Mouse (Mus musculus): ENCODE measurements at regions not wholly inside any gene's neighbourhood (a gene's known extent, or its start where the extent isn't known, plus 50 kb on each side); places are given as distances from the start of the nearest gene placed in this dataset.

- no peaks in the 10 kb centered on the region for H3K36me3 ChIP-seq (replicated peaks)
- DNase-seq (ENCODE audit: low spot score) (no peak), ATAC-seq (ENCODE audit: extremely low read depth, insufficient number of reproducible peaks, low FRiP score, poor library complexity, severe bottlenecking) (no peak)
- H3K4me1 ChIP-seq (ENCODE audit: insufficient read depth, low read depth, low read length), result no peaks in the 10 kb centered on the region
- H3K4me3 ChIP-seq (ENCODE audit: low read depth, low read length), result no peak overlapping the region
- TF ChIP-seq CTCF (IDR thresholded peaks at IDR 0.05; ENCODE audit: low read depth, low read length) (no peak), GATA1 (IDR thresholded peaks at IDR 0.05; ENCODE audit: borderline replicate concordance, low read length) (no peak), TAL1 (conservative IDR thresholded peaks at IDR 0.05; ENCODE audit: low read depth, low read length) (no peak), GATA2 (IDR thresholded peaks at IDR 0.05; ENCODE audit: borderline replicate concordance, low read depth, low read length) (no peak), POLR2AphosphoS5 (IDR thresholded peaks at IDR 0.05; ENCODE audit: insufficient replicate concordance, low read depth, low read length) (no peak)
- peaks cover 16% of the 10 kb centered on the region for H3K9me3 ChIP-seq (replicated peaks)
- no peaks in the 10 kb centered on the region for H3K27me3 ChIP-seq (ENCODE audit: insufficient read depth, low read length)
Measured at GRCm38 (mm10) chr2:159334711-159335110, 540.1 kb downstream of the Dhx35 start.

GRCm38 (mm10) chr2:159336646-159337045 is 542.0 kb downstream of the Dhx35 start:
- TF ChIP-seq CTCF (IDR thresholded peaks at IDR 0.05; ENCODE audit: low read depth, low read length), result no peak
- no peak for TF ChIP-seq POLR2AphosphoS5 (IDR thresholded peaks at IDR 0.05; ENCODE audit: insufficient replicate concordance, low read depth, low read length)
- no peak for TF ChIP-seq TAL1 (conservative IDR thresholded peaks at IDR 0.05; ENCODE audit: low read depth, low read length)
- no peak for TF ChIP-seq GATA1 (IDR thresholded peaks at IDR 0.05; ENCODE audit: borderline replicate concordance, low read length)
- TF ChIP-seq GATA2 (IDR thresholded peaks at IDR 0.05; ENCODE audit: borderline replicate concordance, low read depth, low read length), result no peak
- Histone ChIP-seq H3K9me3 (replicated peaks) (peaks cover 12% of the 10 kb centered on the region), H3K27me3 (ENCODE audit: insufficient read depth, low read length) (no peaks in the 10 kb centered on the region), H3K4me3 (ENCODE audit: low read depth, low read length) (no peak overlapping the region), H3K36me3 (replicated peaks) (no peaks in the 10 kb centered on the region), H3K4me1 (ENCODE audit: insufficient read depth, low read depth, low read length) (no peaks in the 10 kb centered on the region)
- DNase-seq (ENCODE audit: low spot score) (no peak), ATAC-seq (ENCODE audit: extremely low read depth, insufficient number of reproducible peaks, low FRiP score, poor library complexity, severe bottlenecking) (no peak)

DNA sequence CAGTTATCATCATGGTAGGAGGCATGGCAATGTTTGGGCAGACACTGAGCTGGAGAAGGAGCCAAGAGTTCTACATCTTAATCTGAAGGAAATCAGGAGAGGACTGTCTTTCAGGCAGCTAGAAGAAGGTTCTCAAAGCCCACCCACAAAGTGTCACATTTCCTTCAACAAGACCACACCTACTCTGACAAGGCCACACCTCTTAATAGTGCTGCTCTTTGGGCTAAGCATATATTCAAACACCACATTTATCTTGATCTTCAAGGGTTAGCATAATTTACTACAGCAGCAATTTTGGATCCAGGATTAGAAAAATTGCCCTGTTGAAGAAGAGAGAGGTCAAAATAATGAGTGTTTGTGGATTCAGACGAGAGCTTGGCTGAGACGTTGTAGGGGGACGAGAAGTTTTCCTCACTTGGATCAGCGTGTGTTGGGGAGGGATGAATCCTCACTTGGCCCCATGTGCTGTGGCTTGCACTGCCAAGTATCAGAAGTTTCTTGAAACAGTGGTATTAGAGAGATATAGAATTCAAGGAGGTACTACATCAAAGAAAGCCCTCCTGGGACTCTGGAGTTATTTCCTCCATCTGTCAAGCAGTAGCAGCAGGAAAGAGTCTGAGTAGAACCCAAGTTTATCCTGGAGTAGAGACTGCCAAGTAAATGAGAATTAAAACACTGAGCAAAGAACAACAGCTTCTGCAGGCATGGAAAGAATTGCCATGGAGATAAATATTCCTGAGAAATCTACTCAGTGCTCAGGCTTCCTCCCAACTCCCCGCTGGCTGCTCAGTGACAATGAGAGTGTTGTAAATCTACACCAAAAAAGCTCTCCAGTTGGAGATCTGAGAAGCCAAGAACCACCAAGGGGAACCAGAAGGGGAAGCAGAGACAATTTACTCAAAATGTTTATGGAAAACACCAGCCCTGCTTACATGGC is 549.3 kb downstream of the Dhx35 start:
- TF ChIP-seq GATA2 (IDR thresholded peaks at IDR 0.05; ENCODE audit: borderline replicate concordance, low read depth, low read length), result no peak
- no peak for TF ChIP-seq GATA1 (IDR thresholded peaks at IDR 0.05; ENCODE audit: borderline replicate concordance, low read length)
- TF ChIP-seq POLR2AphosphoS5 (IDR thresholded peaks at IDR 0.05; ENCODE audit: insufficient replicate concordance, low read depth, low read length), result no peak
- Histone ChIP-seq H3K4me3 (ENCODE audit: low read depth, low read length) (no peak overlapping the region), H3K4me1 (ENCODE audit: insufficient read depth, low read depth, low read length) (no peaks in the 10 kb centered on the region), H3K36me3 (replicated peaks) (no peaks in the 10 kb centered on the region), H3K9me3 (replicated peaks) (peaks cover 7% of the 10 kb centered on the region), H3K27me3 (ENCODE audit: insufficient read depth, low read length) (no peaks in the 10 kb centered on the region)
- ATAC-seq (ENCODE audit: extremely low read depth, insufficient number of reproducible peaks, low FRiP score, poor library complexity, severe bottlenecking), result no peak
- no peak for DNase-seq (ENCODE audit: low spot score)

DNA sequence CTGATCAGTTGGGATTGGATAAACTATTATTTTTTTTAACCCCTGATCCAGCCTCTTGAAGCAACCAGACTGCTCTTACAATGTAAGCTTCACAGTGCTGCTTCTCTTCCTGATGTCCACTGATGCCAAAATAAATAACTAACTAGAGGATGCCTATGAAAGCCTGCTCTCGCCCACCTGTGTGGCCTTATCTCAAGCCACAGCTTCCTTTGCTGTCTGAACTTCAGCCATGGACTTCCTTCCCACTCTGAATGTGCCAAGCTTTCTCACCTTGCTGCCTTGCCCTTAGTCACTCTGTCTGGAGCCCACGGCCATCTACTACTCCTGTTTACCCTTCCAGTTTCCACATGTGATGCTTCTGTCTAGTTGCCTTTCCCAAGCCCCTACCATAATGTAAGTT is 559.6 kb downstream of the Dhx35 start:
- ATAC-seq (ENCODE audit: extremely low read depth, insufficient number of reproducible peaks, low FRiP score, poor library complexity, severe bottlenecking) (no peak), DNase-seq (ENCODE audit: low spot score) (no peak)
- H3K4me1 ChIP-seq (ENCODE audit: insufficient read depth, low read depth, low read length), result no peaks in the 10 kb centered on the region
- TF ChIP-seq CTCF (IDR thresholded peaks at IDR 0.05; ENCODE audit: low read depth, low read length), result no peak
- no peak for TF ChIP-seq TAL1 (conservative IDR thresholded peaks at IDR 0.05; ENCODE audit: low read depth, low read length)
- no peak for TF ChIP-seq GATA1 (IDR thresholded peaks at IDR 0.05; ENCODE audit: borderline replicate concordance, low read length)
- TF ChIP-seq GATA2 (IDR thresholded peaks at IDR 0.05; ENCODE audit: borderline replicate concordance, low read depth, low read length), result no peak
- TF ChIP-seq POLR2AphosphoS5 (IDR thresholded peaks at IDR 0.05; ENCODE audit: insufficient replicate concordance, low read depth, low read length), result no peak
- H3K36me3 ChIP-seq (replicated peaks), result no peaks in the 10 kb centered on the region
- H3K9me3 ChIP-seq (replicated peaks), result peaks cover 29% of the 10 kb centered on the region
- no peak overlapping the region for H3K4me3 ChIP-seq (ENCODE audit: low read depth, low read length)
- no peaks in the 10 kb centered on the region for H3K27me3 ChIP-seq (ENCODE audit: insufficient read depth, low read length)

- Histone ChIP-seq H3K36me3 (replicated peaks) (no peaks in the 10 kb centered on the region), H3K4me1 (ENCODE audit: insufficient read depth, low read depth, low read length) (no peaks in the 10 kb centered on the region), H3K9me3 (replicated peaks) (peaks cover 29% of the 10 kb centered on the region), H3K27me3 (ENCODE audit: insufficient read depth, low read length) (no peaks in the 10 kb centered on the region), H3K4me3 (ENCODE audit: low read depth, low read length) (no peak overlapping the region)
- no peak for TF ChIP-seq CTCF (IDR thresholded peaks at IDR 0.05; ENCODE audit: low read depth, low read length)
- TF ChIP-seq GATA1 (IDR thresholded peaks at IDR 0.05; ENCODE audit: borderline replicate concordance, low read length), result no peak
- TF ChIP-seq POLR2AphosphoS5 (IDR thresholded peaks at IDR 0.05; ENCODE audit: insufficient replicate concordance, low read depth, low read length), result no peak
- TF ChIP-seq GATA2 (IDR thresholded peaks at IDR 0.05; ENCODE audit: borderline replicate concordance, low read depth, low read length), result no peak
- TF ChIP-seq TAL1 (conservative IDR thresholded peaks at IDR 0.05; ENCODE audit: low read depth, low read length), result no peak
- ATAC-seq (ENCODE audit: extremely low read depth, insufficient number of reproducible peaks, low FRiP score, poor library complexity, severe bottlenecking) (no peak), DNase-seq (ENCODE audit: low spot score) (no peak)
Measured at GRCm38 (mm10) chr2:159356503-159356902, 561.9 kb downstream of the Dhx35 start.

DNA sequence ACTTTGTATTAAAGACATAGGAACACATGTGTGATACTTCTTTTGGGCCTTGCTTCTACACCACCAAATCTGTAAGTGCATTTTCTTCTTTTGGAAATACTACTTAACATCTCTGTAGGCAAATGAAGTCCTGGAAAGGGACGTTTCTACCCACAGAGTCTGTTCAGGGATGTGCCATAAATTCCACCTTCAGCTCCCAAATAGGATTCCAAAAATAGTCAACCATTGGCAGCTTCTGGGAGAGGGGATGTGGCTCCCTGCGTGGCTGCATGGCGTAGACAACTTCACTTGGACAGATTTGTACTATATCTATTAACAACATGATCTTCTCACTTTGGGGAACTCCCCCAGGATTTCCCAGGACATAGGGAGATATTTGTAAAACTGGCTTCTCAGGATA is 566.8 kb downstream of the Dhx35 start:
- H3K4me3 ChIP-seq (ENCODE audit: low read depth, low read length), result no peak overlapping the region
- no peaks in the 10 kb centered on the region for H3K4me1 ChIP-seq (ENCODE audit: insufficient read depth, low read depth, low read length)
- H3K27me3 ChIP-seq (ENCODE audit: insufficient read depth, low read length), result no peaks in the 10 kb centered on the region
- H3K9me3 ChIP-seq (replicated peaks), result peaks cover 34% of the 10 kb centered on the region
- DNase-seq (ENCODE audit: low spot score) (no peak), ATAC-seq (ENCODE audit: extremely low read depth, insufficient number of reproducible peaks, low FRiP score, poor library complexity, severe bottlenecking) (no peak)
- H3K36me3 ChIP-seq (replicated peaks), result no peaks in the 10 kb centered on the region
- no peak for TF ChIP-seq POLR2AphosphoS5 (IDR thresholded peaks at IDR 0.05; ENCODE audit: insufficient replicate concordance, low read depth, low read length)
- TF ChIP-seq GATA2 (IDR thresholded peaks at IDR 0.05; ENCODE audit: borderline replicate concordance, low read depth, low read length), result no peak
- TF ChIP-seq GATA1 (IDR thresholded peaks at IDR 0.05; ENCODE audit: borderline replicate concordance, low read length), result no peak
- no peak for TF ChIP-seq TAL1 (conservative IDR thresholded peaks at IDR 0.05; ENCODE audit: low read depth, low read length)

Measured in G1E (cell line).